Mouse (Mus musculus) liver, embryonic 12.5 days (tissue): Measurements from ENCODE around the gene Dnmt3a. TPM values are rescaled to one million over a fixed set of nuclear protein-coding genes. Genes with fewer than 3 reads are reported as not detected.

Source experiments
- ATAC-seq: fragments of 200-750 bp; cut with Nextera tagmentation; 2 replicates; pipeline ENCODE4 v1.8.0; 2017; ENCODE audit warnings: moderate number of reproducible peaks, mild to moderate bottlenecking, moderate library complexity
- H3K27ac ChIP-seq: fragments of 300-500 bp; sonication (generic); 2 replicates; pipeline ENCODE4 v1.5.1; 2016; ENCODE audit warnings: mild to moderate bottlenecking
- H3K27me3 ChIP-seq: fragments of 300-500 bp; sonication (generic); replicated peaks from 2 replicates; pipeline ENCODE4 v1.6.1; 2016; ENCODE audit warnings: mild to moderate bottlenecking, moderate library complexity
- H3K36me3 ChIP-seq: fragments of 300-500 bp; sonication (generic); 2 replicates; pipeline ENCODE4 v1.6.1; 2016; ENCODE audit warnings: mild to moderate bottlenecking, moderate library complexity
- H3K4me1 ChIP-seq: fragments of 300-500 bp; sonication (generic); 2 replicates; pipeline ENCODE4 v1.6.1; 2016
- H3K4me2 ChIP-seq: fragments of 300-500 bp; sonication (generic); 2 replicates; pipeline ENCODE4 v1.6.1; 2016; ENCODE audit warnings: mild to moderate bottlenecking, moderate library complexity
- H3K4me3 ChIP-seq: fragments of 300-500 bp; sonication (generic); 2 replicates; pipeline ENCODE4 v1.5.1; 2016; ENCODE audit warnings: mild to moderate bottlenecking, moderate library complexity
- H3K9ac ChIP-seq: fragments of 300-500 bp; sonication (generic); 2 replicates; pipeline ENCODE4 v1.6.1; 2016; ENCODE audit warnings: mild to moderate bottlenecking, moderate library complexity
- H3K9me3 ChIP-seq: fragments of 300-500 bp; sonication (generic); replicated peaks from 2 replicates; pipeline ENCODE4 v1.6.1; 2016; ENCODE audit warnings: mild to moderate bottlenecking, moderate library complexity
- WGBS: fragments of 180-500 bp; shearing (Covaris S2); methylation state at CpG from one replicate; pipeline ENCODE4 v1.1.7; 2016; ENCODE audit not compliant: insufficient replicate concordance; 5-methylcytosine and 5-hydroxymethylcytosine counted together
- polyA plus RNA-seq: library from polyadenylated mRNA; unstranded; fragments of >200 nt; fragmentation: Nextera tagmentation; extraction: Ambion mirVana; gene quantifications from 2 replicates; pipeline ENCODE4 v1.2.1, GENCODE M21; 2016

The Dnmt3a gene
- 57.9 and 58.7 TPM in 2 replicates for polyA plus RNA-seq

DNA sequence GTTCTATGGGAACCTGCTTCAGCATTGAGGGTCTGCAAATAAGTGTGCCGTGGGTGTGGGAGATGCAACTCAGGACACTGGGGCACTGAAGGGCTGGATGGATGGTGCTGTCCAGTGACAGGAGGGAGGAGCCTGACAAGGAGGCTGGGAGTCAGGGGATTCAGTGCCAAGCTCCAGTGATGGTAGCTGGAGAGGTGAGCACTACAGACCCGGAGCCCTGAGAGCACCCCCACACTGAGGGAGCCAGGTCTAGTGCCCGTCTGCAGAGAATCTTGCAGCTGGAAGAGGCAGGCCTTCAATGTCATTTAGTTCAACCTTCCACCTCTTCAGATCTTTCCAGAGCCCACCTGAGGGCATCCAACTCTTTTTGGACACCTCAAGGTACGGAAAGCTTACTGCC is at the start of gene Dnmt3a:
TSS of gene Dnmt3a (plus strand) at position 156 of the 400 bp plus-strand sequence.
- 28% methylated on average over 4 of the region's 4 CpGs for WGBS
- Histone ChIP-seq H3K4me2 (peak within 1 kb of the TSS; percentile 87), H3K4me3 (peak within 1 kb of the TSS; percentile 76), H3K4me1 (peaks cover 45% of the 10 kb centered on the region), H3K9me3 (no peaks in the 10 kb centered on the region), H3K27me3 (peaks cover 88% of the 10 kb centered on the region), H3K27ac (peak within 1 kb of the TSS; percentile 75), H3K36me3 (no peaks in the 10 kb centered on the region), H3K9ac (peak within 1 kb of the TSS; percentile 75)
- 0 out of 2 replicates have a peak, but pooled peaks have one; percentile 18 for ATAC-seq

DNA sequence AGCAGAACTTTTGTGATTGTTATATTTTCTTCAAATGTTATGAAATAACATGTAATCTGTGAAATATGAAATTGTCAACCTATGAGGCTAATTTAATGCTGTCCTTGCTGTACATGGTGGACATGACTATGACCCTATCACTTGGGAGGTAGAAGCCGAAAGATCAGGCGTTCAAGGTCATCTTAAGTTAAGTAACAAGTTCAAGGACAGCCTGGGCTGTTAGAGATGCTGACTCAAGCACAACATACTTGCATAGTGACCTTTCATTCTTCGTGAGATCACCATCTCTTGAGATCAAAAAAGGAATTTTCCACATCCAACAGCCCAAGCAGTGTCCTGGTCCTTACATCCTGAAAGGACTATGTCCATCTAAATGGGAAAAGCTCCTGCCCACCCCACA is 49.6 kb upstream of the Dnmt3a start:
- 74% methylated on average over 3 of the region's 3 CpGs for WGBS

DNA sequence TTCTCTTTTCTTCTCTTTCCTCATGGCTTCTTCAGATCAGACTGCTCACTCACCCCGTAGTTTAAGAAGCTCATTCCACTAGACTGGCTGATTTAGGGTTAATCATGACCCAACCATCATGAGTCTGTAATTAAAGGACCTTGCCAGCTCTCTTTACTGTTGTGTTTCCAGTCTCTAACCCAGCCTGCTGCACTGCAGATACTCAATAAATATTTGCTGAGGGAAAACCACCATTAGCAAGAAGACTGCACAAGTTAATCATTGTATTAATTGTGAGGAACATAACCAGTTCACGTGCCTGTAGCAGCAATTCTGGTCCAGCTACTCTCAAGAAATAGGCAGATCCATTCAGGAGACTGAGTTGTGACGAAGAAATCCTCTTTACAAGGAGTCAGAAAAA is 47.7 kb upstream of the Dnmt3a start:
- 63% methylated on average over 3 of the region's 3 CpGs for WGBS
- ATAC-seq = no peak
- Histone ChIP-seq H3K27ac (no peak overlapping the region), H3K4me1 (0 out of 2 replicates have a peak, but pooled peaks cover 3% of the 10 kb centered on the region), H3K4me2 (no peak overlapping the region), H3K4me3 (no peak overlapping the region), H3K36me3 (no peaks in the 10 kb centered on the region), H3K9ac (no peak overlapping the region), H3K9me3 (no peaks in the 10 kb centered on the region), H3K27me3 (no peaks in the 10 kb centered on the region)

More for the DNA sequence above, 49.6 kb upstream of the Dnmt3a start:
- H3K27me3 ChIP-seq = no peaks in the 10 kb centered on the region
- H3K36me3 ChIP-seq = peaks cover 6% of the 10 kb centered on the region
- H3K27ac ChIP-seq = no peak overlapping the region
- H3K9me3 ChIP-seq = no peaks in the 10 kb centered on the region
- H3K4me3 ChIP-seq = no peak overlapping the region
- 0 out of 2 replicates have a peak, but pooled peaks cover 3% of the 10 kb centered on the region for H3K4me1 ChIP-seq
- no peak overlapping the region for H3K4me2 ChIP-seq
- no peak overlapping the region for H3K9ac ChIP-seq
- ATAC-seq = no peak

DNA sequence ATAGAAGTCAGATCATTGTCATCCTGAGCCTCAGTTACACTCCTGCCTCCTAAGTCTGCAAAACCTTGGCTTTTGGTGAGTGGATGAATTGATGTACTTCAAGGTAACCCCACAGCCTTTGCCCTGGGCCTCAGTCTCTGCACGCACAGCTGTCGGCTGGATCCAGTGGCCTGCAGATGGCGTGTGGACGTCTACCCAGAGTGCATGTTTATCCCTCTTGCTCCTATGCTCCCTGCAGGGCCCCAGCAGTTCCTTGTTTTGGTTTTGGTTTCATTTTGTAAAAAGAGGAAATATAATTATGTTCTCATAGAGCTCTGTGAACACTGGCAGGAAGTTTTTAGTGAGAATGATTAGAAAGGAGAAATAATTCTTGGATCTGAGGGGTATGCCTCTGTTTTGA is 46.4 kb upstream of the Dnmt3a start:
- Histone ChIP-seq H3K4me3 (no peak overlapping the region), H3K4me1 (0 out of 2 replicates have a peak, but pooled peaks cover 3% of the 10 kb centered on the region), H3K4me2 (no peak overlapping the region), H3K27me3 (no peaks in the 10 kb centered on the region), H3K9ac (no peak overlapping the region), H3K36me3 (no peaks in the 10 kb centered on the region), H3K27ac (no peak overlapping the region), H3K9me3 (no peaks in the 10 kb centered on the region)
- 9% methylated on average over 4 of the region's 4 CpGs for WGBS
- peak; percentile 60; the same call in 1 of the 2 replicates for ATAC-seq

DNA sequence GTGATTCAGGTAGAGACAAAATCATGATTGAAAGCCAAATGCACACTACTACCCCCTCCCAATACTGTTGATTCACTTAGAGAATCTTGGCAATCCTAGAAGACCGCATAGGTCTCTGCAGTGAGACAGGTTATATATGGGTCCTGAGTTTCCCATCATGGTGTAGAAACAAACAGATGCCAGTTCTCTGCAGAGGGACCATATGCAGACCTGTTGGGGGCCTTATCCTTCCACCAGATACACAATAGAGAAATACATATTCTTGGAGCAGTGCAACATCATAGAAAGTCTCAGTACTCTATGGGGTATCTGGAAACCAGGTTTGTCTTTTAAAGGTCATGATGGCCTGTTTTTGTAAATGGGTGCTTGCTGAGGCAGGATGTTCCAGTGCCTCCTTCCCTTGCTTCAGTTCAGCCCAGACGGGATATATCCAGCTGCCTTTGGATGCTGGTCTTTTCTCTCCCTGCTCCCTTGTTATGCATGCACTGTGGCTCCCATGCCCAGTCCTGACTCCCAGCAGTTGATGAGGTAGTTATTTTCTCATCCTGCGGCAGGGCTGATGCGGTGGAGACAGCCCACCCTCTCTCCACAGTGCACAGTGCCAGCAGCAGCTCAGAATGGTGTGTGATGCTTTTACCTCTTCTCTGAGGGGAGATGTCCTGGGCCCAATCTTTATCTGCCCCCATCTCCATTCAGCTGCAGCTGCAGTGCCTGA is 44.8 kb upstream of the Dnmt3a start:
- Histone ChIP-seq H3K4me1 (0 out of 2 replicates have a peak, but pooled peaks cover 3% of the 10 kb centered on the region), H3K9ac (no peak overlapping the region), H3K4me3 (no peak overlapping the region), H3K36me3 (no peaks in the 10 kb centered on the region), H3K4me2 (no peak overlapping the region), H3K27me3 (no peaks in the 10 kb centered on the region), H3K9me3 (no peaks in the 10 kb centered on the region), H3K27ac (no peak overlapping the region)
- WGBS = 75% methylated on average over 4 of the region's 4 CpGs
- ATAC-seq = no peak

DNA sequence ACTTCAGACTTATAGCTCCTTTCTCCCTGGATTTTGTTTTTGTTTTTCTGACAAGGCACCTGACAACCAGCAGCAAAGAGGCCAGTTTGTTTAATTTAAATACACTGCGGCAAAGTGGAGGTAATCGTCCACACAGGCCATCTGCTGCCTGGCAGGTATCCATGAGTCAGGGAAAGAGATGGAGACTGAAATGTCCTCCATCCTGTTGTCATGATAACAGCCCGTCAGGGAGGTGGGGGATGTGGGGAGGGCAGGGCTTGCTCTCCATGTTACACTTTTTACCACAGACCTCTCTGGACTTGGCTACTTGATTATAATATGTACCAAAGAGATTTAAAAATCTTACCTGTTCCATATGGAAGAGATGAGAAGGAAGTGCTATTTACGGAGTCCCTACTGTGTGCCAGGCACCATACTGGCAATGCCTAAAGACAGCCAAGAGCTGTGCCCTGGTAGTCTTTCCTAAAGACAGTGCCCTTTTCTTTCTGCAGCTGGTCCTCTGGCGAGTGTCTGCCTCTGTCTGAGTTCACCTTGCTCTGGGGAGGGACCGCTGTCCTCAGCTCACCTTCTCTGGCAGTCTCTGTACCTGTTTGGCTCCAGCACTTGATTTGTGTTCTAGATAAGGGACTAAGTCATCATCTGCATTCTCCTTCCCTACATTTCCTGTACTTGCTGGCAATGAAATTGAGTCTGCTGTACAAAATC is 44.1 kb upstream of the Dnmt3a start:
- WGBS = 66% methylated on average over 6 of the region's 6 CpGs
- Histone ChIP-seq H3K27ac (no peak overlapping the region), H3K9ac (no peak overlapping the region), H3K4me3 (no peak overlapping the region), H3K27me3 (no peaks in the 10 kb centered on the region), H3K36me3 (no peaks in the 10 kb centered on the region), H3K4me1 (0 out of 2 replicates have a peak, but pooled peaks cover 3% of the 10 kb centered on the region), H3K4me2 (no peak overlapping the region), H3K9me3 (no peaks in the 10 kb centered on the region)
- ATAC-seq = no peak

DNA sequence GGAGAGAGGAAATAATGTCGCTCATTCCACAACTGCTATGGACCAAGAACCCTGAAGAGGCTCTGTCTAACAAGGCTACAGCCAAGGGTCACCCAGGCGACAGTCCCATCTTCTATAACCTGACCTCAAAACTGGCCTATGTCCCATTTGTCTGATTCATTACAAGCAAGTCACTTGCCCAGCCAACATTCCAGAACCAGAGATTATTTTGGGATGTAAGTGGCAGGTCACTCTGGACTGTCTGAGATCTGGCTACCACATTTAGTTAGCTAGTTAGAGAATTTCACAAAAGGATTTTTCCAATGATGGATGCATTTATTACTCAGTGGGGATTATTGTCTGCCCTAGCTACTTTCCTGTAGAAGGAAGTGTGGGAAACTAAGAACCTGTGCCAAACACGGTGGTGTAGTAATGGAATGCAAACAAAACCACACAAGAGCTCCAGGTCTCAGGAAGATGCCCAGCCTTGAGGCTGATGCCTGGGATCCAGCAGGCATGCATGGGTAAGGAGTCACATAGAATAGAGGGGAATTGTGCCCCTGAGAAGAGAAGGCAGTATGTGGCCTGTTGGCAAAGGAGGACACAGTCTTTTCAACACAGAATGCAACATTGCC is 41.5 kb upstream of the Dnmt3a start:
- Histone ChIP-seq H3K27ac (no peak overlapping the region), H3K36me3 (no peaks in the 10 kb centered on the region), H3K4me1 (0 out of 2 replicates have a peak, but pooled peaks cover 2% of the 10 kb centered on the region), H3K27me3 (no peaks in the 10 kb centered on the region), H3K9ac (no peak overlapping the region), H3K4me3 (no peak overlapping the region), H3K9me3 (no peaks in the 10 kb centered on the region), H3K4me2 (no peak overlapping the region)
- WGBS = 55% methylated on average over 3 of the region's 3 CpGs
- no peak for ATAC-seq

DNA sequence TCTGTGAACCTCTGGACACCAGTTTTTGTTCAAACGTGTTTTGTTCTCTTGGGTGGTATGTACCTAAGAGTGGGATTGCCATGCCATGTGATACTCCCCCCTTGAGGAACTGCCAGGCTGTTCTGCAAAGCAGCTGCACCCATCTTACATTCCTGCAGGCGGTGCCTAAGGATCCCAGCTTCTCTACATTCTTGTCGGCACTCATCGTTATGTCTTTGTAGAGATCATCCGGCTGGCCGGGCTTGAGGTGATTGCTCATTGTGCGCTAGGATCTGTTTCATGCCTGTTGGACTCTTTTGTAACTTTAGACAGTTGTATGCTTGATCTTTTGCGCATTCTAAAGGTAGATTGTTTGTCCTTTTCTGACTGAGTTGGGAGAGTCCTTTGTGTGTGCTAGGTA is 38.4 kb upstream of the Dnmt3a start:
- no peaks in the 10 kb centered on the region for H3K9me3 ChIP-seq
- H3K9ac ChIP-seq = no peak overlapping the region
- H3K4me2 ChIP-seq = no peak overlapping the region
- H3K27ac ChIP-seq = no peak overlapping the region
- 77% methylated on average over 8 of the region's 8 CpGs for WGBS
- H3K27me3 ChIP-seq = no peaks in the 10 kb centered on the region
- H3K36me3 ChIP-seq = no peaks in the 10 kb centered on the region
- no peaks in the 10 kb centered on the region for H3K4me1 ChIP-seq
- ATAC-seq = no peak
- H3K4me3 ChIP-seq = no peak overlapping the region

DNA sequence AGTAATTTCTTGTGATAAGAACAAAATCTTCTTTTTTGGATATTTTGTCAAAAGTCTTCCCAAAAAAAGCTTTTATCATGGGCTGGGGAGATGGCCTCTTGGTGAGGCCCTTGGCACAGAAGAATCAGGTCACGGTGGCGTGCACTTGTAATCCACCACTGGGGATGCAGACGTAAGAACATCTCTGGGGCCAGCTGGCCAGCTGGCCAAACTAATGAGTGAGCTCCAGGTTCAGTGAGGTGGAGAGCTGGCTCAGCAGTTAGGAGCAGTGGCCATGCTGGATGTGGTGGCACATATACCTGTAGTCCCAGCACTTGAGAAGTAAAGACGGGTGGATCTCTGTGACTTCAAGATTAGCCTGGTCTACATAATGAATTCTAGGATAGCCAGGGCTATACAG is 37.4 kb upstream of the Dnmt3a start:
- Histone ChIP-seq H3K9me3 (no peaks in the 10 kb centered on the region), H3K27ac (no peak overlapping the region), H3K4me1 (no peaks in the 10 kb centered on the region; the same call in 1 of the 2 replicates), H3K9ac (no peak overlapping the region), H3K27me3 (no peaks in the 10 kb centered on the region), H3K36me3 (no peaks in the 10 kb centered on the region), H3K4me2 (no peak overlapping the region), H3K4me3 (no peak overlapping the region)
- WGBS = 76% methylated on average over 4 of the region's 4 CpGs
- ATAC-seq = no peak

DNA sequence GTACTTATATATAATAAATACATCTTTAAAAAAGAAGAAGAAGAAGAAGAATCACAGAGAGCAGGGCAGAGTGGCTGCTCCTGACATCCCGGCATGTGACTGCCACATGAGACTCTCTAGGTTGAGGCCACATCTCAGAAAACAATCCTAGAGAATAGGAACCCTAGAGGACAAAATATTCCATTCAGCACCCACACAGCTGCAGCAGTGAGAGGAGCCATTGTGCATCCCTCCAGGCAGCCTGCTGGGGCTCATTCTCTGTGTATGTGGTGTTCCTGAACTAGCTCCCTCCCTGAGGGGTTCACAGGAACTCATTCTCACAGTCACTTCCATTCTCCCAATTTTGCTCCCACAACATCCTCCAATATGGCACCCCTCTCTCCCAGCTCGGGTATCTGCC is 35.3 kb upstream of the Dnmt3a start:
- WGBS = 65% methylated on average over 2 of the region's 2 CpGs

DNA sequence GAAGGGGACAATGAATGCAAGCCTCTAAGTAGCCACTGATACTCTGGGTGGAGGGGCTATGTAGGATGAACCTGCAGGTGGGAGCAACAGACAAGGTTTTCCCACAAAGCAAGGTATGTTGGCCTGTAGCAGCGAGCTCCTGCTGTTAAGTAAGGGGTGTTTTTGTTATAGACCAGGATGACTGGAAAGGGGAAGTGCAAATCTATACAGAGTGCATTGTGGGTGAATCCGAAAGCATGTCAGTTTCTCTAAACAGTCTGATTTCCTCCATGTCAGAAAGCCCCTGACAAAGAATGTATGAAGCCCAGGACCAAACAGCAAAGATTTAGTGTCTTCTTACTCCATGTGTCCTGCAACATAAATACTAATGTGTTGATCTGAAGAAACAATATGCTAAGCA is 34.7 kb upstream of the Dnmt3a start:
- Histone ChIP-seq H3K9me3 (no peaks in the 10 kb centered on the region), H3K36me3 (0 out of 2 replicates have a peak, but pooled peaks cover 2% of the 10 kb centered on the region)
- no peak for ATAC-seq

More for the DNA sequence above, 35.3 kb upstream of the Dnmt3a start:
- Histone ChIP-seq H3K4me3 (no peak overlapping the region), H3K36me3 (0 out of 2 replicates have a peak, but pooled peaks cover 2% of the 10 kb centered on the region), H3K27me3 (no peaks in the 10 kb centered on the region), H3K4me1 (peaks cover 9% of the 10 kb centered on the region), H3K9me3 (no peaks in the 10 kb centered on the region), H3K9ac (no peak overlapping the region), H3K27ac (no peak overlapping the region), H3K4me2 (no peak overlapping the region)
- no peak for ATAC-seq

DNA sequence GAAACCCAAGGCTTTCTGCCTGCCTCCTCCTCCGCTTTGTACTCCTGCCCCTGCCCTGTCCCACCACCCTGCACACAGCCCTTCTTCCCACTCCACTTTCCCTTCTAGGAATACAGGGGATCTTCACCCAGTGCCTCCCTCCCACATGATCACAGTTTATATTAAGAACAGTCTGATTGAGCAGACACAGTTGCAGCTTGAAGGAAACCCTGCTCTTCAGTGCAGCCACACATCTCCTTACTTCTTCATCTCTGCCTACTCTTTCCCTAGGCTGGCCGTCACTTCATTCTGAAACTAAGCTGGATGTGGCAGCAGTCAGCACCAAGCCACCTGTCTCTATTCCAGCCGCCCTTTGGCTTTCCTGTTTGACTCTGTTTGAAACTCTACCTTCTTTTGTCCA is 32.2 kb upstream of the Dnmt3a start:
- H3K4me3 ChIP-seq = no peak overlapping the region
- WGBS = 69% methylated on average over 3 of the region's 3 CpGs
- H3K4me1 ChIP-seq = peaks cover 18% of the 10 kb centered on the region
- H3K4me2 ChIP-seq = no peak overlapping the region
- no peaks in the 10 kb centered on the region for H3K9me3 ChIP-seq
- H3K27me3 ChIP-seq = no peaks in the 10 kb centered on the region
- ATAC-seq = no peak
- no peak overlapping the region for H3K9ac ChIP-seq
- no peak overlapping the region for H3K27ac ChIP-seq
- H3K36me3 ChIP-seq = 0 out of 2 replicates have a peak, but pooled peaks cover 2% of the 10 kb centered on the region

More for the DNA sequence above, 34.7 kb upstream of the Dnmt3a start:
- Histone ChIP-seq H3K27me3 (no peaks in the 10 kb centered on the region), H3K9ac (no peak overlapping the region), H3K4me2 (no peak overlapping the region), H3K4me3 (no peak overlapping the region), H3K27ac (no peak overlapping the region), H3K4me1 (peaks cover 9% of the 10 kb centered on the region)
- WGBS = 63% methylated on average over 2 of the region's 2 CpGs
